Mouse (Mus musculus) regulatory T cell (primary cell): ENCODE data around the gene Eno3.

Experiments
- in situ Hi-C: fragments of 300-600 bp; cut with MboI, MseI; formaldehyde crosslinking; loops from one replicate; pipeline ENCODE4 v1.15.1; 2025; ENCODE audit warnings: high pct_unique_total_duplicates

Gene Eno3

GRCm38 (mm10) chr11:70674501-70674900 is 17.5 kb downstream of the Eno3 start:
- in situ Hi-C loops: loop anchor here (25.0 kb wide), 1 partner anchor 1262 kb away; the partner anchor contains the start of gene Kdm6b

DNA sequence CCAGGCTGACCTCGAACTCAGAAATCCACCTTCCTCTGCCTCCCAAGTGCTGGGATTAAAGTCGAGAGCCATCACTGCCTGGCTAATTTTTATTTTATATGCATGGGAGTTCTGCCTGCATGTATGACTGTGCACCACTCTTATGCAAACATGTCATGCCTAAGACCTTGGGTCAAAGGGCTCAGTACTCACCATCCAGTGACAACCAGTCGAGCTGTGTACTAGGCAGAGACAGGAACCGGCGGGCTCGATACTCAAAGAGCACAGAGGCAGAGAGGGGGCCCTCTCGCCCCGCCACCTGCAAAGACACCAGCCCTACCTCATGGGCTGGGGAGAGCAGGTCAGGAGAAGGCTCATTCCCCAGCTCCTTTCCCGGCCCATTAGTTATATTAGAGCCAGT is 21.1 kb downstream of the Eno3 start:
- in situ Hi-C loops: no loop called here

- in situ Hi-C loops: no loop called here
Observed at GRCm38 (mm10) chr11:70678576-70678975, 21.6 kb downstream of the Eno3 start.

- in situ Hi-C loops: no loop called here
Observed at GRCm38 (mm10) chr11:70679361-70679760, 22.4 kb downstream of the Eno3 start.

GRCm38 (mm10) chr11:70679894-70680293 is 22.9 kb downstream of the Eno3 start:
- in situ Hi-C loops: no loop called here

- in situ Hi-C loops: no loop called here
Observed at GRCm38 (mm10) chr11:70681170-70681569, 24.2 kb downstream of the Eno3 start.

DNA sequence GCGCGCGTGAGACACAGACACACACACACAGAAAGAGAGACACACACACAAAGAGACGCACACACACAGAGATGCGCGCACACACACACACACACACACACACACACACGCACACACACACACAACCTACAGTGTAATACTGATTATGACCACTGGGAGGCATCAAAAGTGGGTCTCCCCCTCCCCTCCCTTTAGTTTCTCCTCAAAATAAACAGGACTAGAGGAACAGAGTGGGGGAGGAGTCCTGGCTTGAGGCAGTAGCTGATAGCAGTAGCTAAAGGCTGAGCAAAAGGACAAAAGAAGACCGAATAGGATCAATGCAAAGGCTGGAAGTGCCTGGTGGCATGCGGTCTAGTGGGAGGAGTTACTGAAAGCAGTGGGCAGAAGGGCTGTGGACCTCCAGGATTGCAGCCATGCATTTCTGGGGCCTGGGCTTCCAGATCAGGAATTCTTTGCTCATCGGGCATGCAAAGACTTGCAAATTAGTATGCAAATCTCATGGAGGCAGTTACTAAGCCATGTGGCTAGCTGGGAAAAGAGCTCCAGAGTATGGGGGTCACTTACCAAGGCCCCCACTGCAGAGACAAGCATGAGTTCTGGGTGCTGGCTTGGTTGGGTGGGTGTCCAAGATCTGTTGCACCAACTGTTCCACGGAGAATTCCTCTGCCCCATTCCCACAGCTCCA is 25.0 kb downstream of the Eno3 start:
- in situ Hi-C loops: no loop called here

DNA sequence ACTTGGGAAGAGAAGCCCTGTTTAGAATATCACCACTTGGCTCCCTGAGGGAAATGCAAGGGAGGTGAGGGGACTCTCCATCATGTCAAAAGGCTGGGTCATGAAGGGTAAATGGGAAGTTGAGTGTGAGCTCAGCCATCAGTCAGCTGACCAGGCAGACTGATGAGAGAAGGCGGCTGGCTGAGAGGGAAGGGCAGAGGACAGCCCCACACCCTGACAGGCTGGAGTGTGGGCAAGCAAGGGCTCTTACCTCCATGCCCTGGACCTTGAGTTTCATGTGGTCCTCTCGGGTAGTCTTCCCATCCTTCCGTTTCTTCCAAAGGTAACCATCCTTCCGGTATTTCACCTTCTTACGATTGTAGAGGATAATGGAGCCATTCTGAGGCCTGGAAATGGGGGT is 26.6 kb downstream of the Eno3 start:
- in situ Hi-C loops: no loop called here

- in situ Hi-C loops: loop anchor here (5.0 kb wide), 1 partner anchor 65 kb away; no protein-coding TSS in a partner anchor
Observed at GRCm38 (mm10) chr11:70686901-70687566, 30.0 kb downstream of the Eno3 start.

DNA sequence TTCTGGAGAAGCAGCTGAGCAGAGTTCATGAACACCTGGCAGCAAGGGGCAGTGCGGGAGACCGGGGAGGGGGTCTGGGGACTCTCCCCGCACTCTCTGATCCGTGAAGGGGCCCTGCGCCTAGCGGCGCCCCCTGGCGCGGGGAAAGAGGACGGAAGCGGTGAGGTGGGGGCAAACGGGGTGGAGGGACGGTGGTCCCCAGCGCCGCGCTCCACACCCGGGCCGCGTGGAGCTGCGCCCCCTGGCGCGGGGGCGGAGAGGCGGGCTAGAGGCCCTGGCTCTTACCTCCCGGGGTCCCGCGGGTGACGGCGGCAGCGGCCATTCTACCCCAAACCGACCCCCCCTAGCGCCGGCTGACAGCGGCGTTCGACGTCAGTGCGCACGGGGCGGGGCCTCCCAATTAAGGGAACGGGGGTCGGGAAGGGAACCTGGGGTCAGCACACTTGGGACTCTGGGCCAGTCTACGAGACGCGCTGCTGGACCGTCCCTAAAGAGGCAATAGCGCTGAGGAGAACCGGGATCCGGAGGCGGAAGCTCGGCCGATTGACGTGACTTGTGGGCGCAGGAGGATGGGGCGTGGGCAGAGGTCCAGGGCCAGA is 30.7 kb downstream of the Eno3 start, which contains the start of gene Camta2:
Gene Camta2 (minus strand): TSS at position 505 of the 599 bp plus-strand sequence.
- in situ Hi-C loops: loop anchor here (5.0 kb wide), 1 partner anchor 65 kb away; no protein-coding TSS in a partner anchor

- in situ Hi-C loops: loop anchor here (5.0 kb wide), 1 partner anchor 64 kb away; no protein-coding TSS in a partner anchor
Observed at GRCm38 (mm10) chr11:70688372-70688771, 31.4 kb downstream of the Eno3 start.

DNA sequence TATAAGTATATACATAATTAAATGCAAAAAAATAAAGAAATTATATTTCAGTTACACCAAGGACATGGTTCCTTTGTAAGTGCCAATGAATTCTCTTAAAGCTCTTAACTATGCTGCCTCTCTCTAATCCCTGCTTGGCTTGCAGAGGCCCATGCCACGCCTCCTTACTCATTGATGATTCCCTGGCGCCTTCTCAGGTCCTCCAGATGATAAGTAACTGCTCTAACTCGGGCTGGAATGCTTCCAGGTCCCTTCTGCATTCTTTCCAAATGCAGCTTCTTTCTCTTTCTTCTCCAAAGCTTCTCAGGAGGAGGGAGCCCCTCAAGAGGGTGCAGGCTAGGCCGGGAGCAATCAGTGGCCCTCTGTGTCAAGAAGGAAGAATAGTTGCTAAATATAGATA is 32.6 kb downstream of the Eno3 start:
- in situ Hi-C loops: loop anchor here (5.0 kb wide), 1 partner anchor 63 kb away; no protein-coding TSS in a partner anchor

- in situ Hi-C loops: no loop called here
Observed at GRCm38 (mm10) chr11:70693504-70693903, 36.5 kb downstream of the Eno3 start.

GRCm38 (mm10) chr11:70697376-70697775 is 40.4 kb downstream of the Eno3 start:
- in situ Hi-C loops: no loop called here

GRCm38 (mm10) chr11:70699051-70699450 is 42.0 kb downstream of the Eno3 start:
- in situ Hi-C loops: no loop called here

GRCm38 (mm10) chr11:70699722-70700556 is 42.9 kb downstream of the Eno3 start, which contains the start of the genes Inca1 and Kif1c:
Gene Inca1 (minus strand): TSS chr11:70700155.
Gene Kif1c (plus strand): TSS chr11:70700548.
- in situ Hi-C loops: loop anchor here (5.0 kb wide), 1 partner anchor 48 kb away; the partner anchor contains the start of gene Pfn1

- in situ Hi-C loops: loop anchor here (5.0 kb wide), 1 partner anchor 48 kb away; the partner anchor contains the start of gene Pfn1
Observed at GRCm38 (mm10) chr11:70700613-70701012, 43.6 kb downstream of the Eno3 start.

- in situ Hi-C loops: loop anchor here (5.0 kb wide), 1 partner anchor 49 kb away; the partner anchor contains the start of gene Pfn1
Observed at GRCm38 (mm10) chr11:70701221-70701955, 44.4 kb downstream of the Eno3 start.

DNA sequence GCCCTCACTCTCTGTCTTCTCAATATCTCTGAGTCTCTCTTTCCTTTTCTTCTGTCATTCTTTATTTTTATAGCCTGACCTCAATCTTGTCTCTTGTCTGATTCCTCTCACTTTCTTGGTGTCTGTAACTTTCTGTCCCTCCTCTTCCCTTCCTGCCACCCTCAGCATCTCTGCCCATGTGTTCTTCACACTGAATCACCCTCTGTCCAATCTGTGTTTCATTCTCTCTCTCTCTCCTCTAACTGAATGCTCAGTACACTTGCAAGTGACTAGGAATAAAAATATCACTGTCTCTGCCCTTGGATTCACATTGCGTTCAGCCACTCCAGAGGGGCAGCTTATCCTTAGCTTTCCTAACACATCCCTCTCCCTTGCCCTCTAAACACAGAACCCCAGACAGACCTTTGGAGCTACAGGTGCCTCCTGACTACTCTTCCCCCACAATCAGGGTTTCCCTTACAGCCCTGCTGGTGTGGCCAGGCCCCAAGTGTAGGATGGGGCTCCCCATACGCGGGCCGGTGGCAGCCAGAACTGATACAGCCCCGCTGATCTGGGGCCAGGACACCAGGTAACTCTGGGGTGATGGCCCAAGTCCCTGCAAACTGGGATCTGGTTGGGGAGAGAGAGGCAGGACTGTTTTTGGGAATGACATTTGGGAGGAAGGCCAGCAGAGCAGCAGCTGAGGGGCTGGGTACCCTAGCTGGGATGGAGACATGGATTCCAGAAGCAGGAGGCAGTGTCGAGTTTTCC is 45.2 kb downstream of the Eno3 start:
- in situ Hi-C loops: loop anchor here (5.0 kb wide), 1 partner anchor 50 kb away; the partner anchor contains the start of gene Pfn1
